Mouse (Mus musculus): Measurements from ENCODE around the gene Amh. TPM values are rescaled to one million over a fixed set of nuclear protein-coding genes. Genes with fewer than 3 reads are reported as not detected.

Amh gene
- polyA plus RNA-seq (2015; fragmentation: Nextera tagmentation; extraction: Ambion mirVana) = 0.15 TPM in 1 of 2 replicates, not detected in the other

GRCm38 (mm10) chr10:80804916-80805315 is at the start of gene Amh:
Gene Amh, plus strand, starts transcription at chr10:80805243.
- 56% methylated on average over 6 of the region's 6 CpGs for WGBS
- Histone ChIP-seq H3K27ac (ENCODE audit: low read length) (no peak within 1 kb of the TSS), H3K4me2 (ENCODE audit: low read length) (no peak within 1 kb of the TSS), H3K9me3 (ENCODE audit: control insufficient read depth, low read length) (no peaks in the 10 kb centered on the region), H3K9ac (replicated peaks; ENCODE audit: low read depth, low read length) (no peak within 1 kb of the TSS), H3K4me1 (replicated peaks; ENCODE audit: control insufficient read depth, insufficient read depth, low read length) (peaks cover 32% of the 10 kb centered on the region), H3K36me3 (ENCODE audit: control insufficient read depth, insufficient read depth) (peaks cover 21% of the 10 kb centered on the region), H3K27me3 (replicated peaks; ENCODE audit: control insufficient read depth, insufficient read depth, low read length) (peaks cover 17% of the 10 kb centered on the region), H3K4me3 (replicated peaks; ENCODE audit: low read length) (no peak within 1 kb of the TSS)
- ATAC-seq = no peak

- peak; percentile 41; the same call in 1 of the 2 replicates for ATAC-seq
- under 1% methylated on average over 65 of the region's 75 CpGs for WGBS
These were observed 49.6 kb upstream of the Amh start for GRCm38 (mm10) chr10:80755291-80756015.

GRCm38 (mm10) chr10:80756099-80756498 is 48.9 kb upstream of the Amh start:
- Histone ChIP-seq H3K9me3 (ENCODE audit: control insufficient read depth, low read length) (no peaks in the 10 kb centered on the region), H3K27ac (ENCODE audit: low read length) (no peak overlapping the region), H3K4me3 (replicated peaks; ENCODE audit: low read length) (peak overlapping the region; percentile 95), H3K9ac (replicated peaks; ENCODE audit: low read depth, low read length) (peak overlapping the region; percentile 95), H3K27me3 (replicated peaks; ENCODE audit: control insufficient read depth, insufficient read depth, low read length) (no peaks in the 10 kb centered on the region), H3K4me2 (ENCODE audit: low read length) (peak overlapping the region; percentile 97), H3K36me3 (ENCODE audit: control insufficient read depth, insufficient read depth) (no peaks in the 10 kb centered on the region), H3K4me1 (replicated peaks; ENCODE audit: control insufficient read depth, insufficient read depth, low read length) (peaks cover 51% of the 10 kb centered on the region)
- WGBS = 24% methylated on average over 3 of the region's 3 CpGs
- no peak for ATAC-seq

More at GRCm38 (mm10) chr10:80755291-80756015, 49.6 kb upstream of the Amh start:
- H3K9me3 ChIP-seq (ENCODE audit: control insufficient read depth, low read length) = no peaks in the 10 kb centered on the region
- peaks cover 46% of the 10 kb centered on the region for H3K4me1 ChIP-seq (replicated peaks; ENCODE audit: control insufficient read depth, insufficient read depth, low read length)
- peak overlapping the region; percentile 95 for H3K9ac ChIP-seq (replicated peaks; ENCODE audit: low read depth, low read length)
- peak overlapping the region; percentile 95 for H3K4me3 ChIP-seq (replicated peaks; ENCODE audit: low read length)
- H3K36me3 ChIP-seq (ENCODE audit: control insufficient read depth, insufficient read depth) = no peaks in the 10 kb centered on the region
- peak overlapping the region; percentile 84 for H3K27ac ChIP-seq (ENCODE audit: low read length)
- peak overlapping the region; percentile 97 for H3K4me2 ChIP-seq (ENCODE audit: low read length)
- no peaks in the 10 kb centered on the region for H3K27me3 ChIP-seq (replicated peaks; ENCODE audit: control insufficient read depth, insufficient read depth, low read length)

- WGBS = 56% methylated on average over 2 of the region's 2 CpGs
- Histone ChIP-seq H3K27ac (ENCODE audit: low read length) (no peak overlapping the region), H3K4me2 (ENCODE audit: low read length) (peak overlapping the region; percentile 97), H3K36me3 (ENCODE audit: control insufficient read depth, insufficient read depth) (no peaks in the 10 kb centered on the region), H3K27me3 (replicated peaks; ENCODE audit: control insufficient read depth, insufficient read depth, low read length) (no peaks in the 10 kb centered on the region), H3K9me3 (ENCODE audit: control insufficient read depth, low read length) (no peaks in the 10 kb centered on the region), H3K9ac (replicated peaks; ENCODE audit: low read depth, low read length) (peak overlapping the region; percentile 95), H3K4me1 (replicated peaks; ENCODE audit: control insufficient read depth, insufficient read depth, low read length) (peaks cover 51% of the 10 kb centered on the region), H3K4me3 (replicated peaks; ENCODE audit: low read length) (peak overlapping the region; percentile 95)
- ATAC-seq = no peak
These were observed 48.5 kb upstream of the Amh start for GRCm38 (mm10) chr10:80756509-80756908.

GRCm38 (mm10) chr10:80756967-80757366 is 48.1 kb upstream of the Amh start:
- Histone ChIP-seq H3K27me3 (replicated peaks; ENCODE audit: control insufficient read depth, insufficient read depth, low read length) (no peaks in the 10 kb centered on the region), H3K9me3 (ENCODE audit: control insufficient read depth, low read length) (no peaks in the 10 kb centered on the region), H3K4me3 (replicated peaks; ENCODE audit: low read length) (peak overlapping the region; percentile 0; the same call in 1 of the 2 replicates), H3K4me2 (ENCODE audit: low read length) (peak overlapping the region; percentile 97), H3K9ac (replicated peaks; ENCODE audit: low read depth, low read length) (no peak overlapping the region), H3K4me1 (replicated peaks; ENCODE audit: control insufficient read depth, insufficient read depth, low read length) (peaks cover 48% of the 10 kb centered on the region), H3K27ac (ENCODE audit: low read length) (no peak overlapping the region), H3K36me3 (ENCODE audit: control insufficient read depth, insufficient read depth) (no peaks in the 10 kb centered on the region)
- 66% methylated on average over 4 of the region's 4 CpGs for WGBS
- no peak for ATAC-seq

- Histone ChIP-seq H3K9ac (replicated peaks; ENCODE audit: low read depth, low read length) (no peak overlapping the region), H3K9me3 (ENCODE audit: control insufficient read depth, low read length) (no peaks in the 10 kb centered on the region), H3K4me3 (replicated peaks; ENCODE audit: low read length) (no peak overlapping the region), H3K36me3 (ENCODE audit: control insufficient read depth, insufficient read depth) (no peaks in the 10 kb centered on the region), H3K4me2 (ENCODE audit: low read length) (no peak overlapping the region), H3K27ac (ENCODE audit: low read length) (no peak overlapping the region), H3K4me1 (replicated peaks; ENCODE audit: control insufficient read depth, insufficient read depth, low read length) (peaks cover 42% of the 10 kb centered on the region), H3K27me3 (replicated peaks; ENCODE audit: control insufficient read depth, insufficient read depth, low read length) (no peaks in the 10 kb centered on the region)
- 37% methylated on average over 5 of the region's 5 CpGs for WGBS
- ATAC-seq = no peak; the same call in 1 of the 2 replicates
These were observed 47.3 kb upstream of the Amh start for GRCm38 (mm10) chr10:80757717-80758116.

GRCm38 (mm10) chr10:80758651-80759050 is 46.4 kb upstream of the Amh start:
- Histone ChIP-seq H3K36me3 (ENCODE audit: control insufficient read depth, insufficient read depth) (no peaks in the 10 kb centered on the region), H3K9ac (replicated peaks; ENCODE audit: low read depth, low read length) (no peak overlapping the region), H3K4me3 (replicated peaks; ENCODE audit: low read length) (no peak overlapping the region), H3K4me1 (replicated peaks; ENCODE audit: control insufficient read depth, insufficient read depth, low read length) (peaks cover 42% of the 10 kb centered on the region), H3K9me3 (ENCODE audit: control insufficient read depth, low read length) (no peaks in the 10 kb centered on the region), H3K27me3 (replicated peaks; ENCODE audit: control insufficient read depth, insufficient read depth, low read length) (no peaks in the 10 kb centered on the region), H3K4me2 (ENCODE audit: low read length) (no peak overlapping the region), H3K27ac (ENCODE audit: low read length) (no peak overlapping the region)
- no peak for ATAC-seq
- WGBS = 87% methylated on average over 7 of the region's 7 CpGs

GRCm38 (mm10) chr10:80760596-80761524 is 44.2 kb upstream of the Amh start:
- no peaks in the 10 kb centered on the region for H3K9me3 ChIP-seq (ENCODE audit: control insufficient read depth, low read length)
- no peak for ATAC-seq
- no peak overlapping the region for H3K4me2 ChIP-seq (ENCODE audit: low read length)
- no peak overlapping the region for H3K4me3 ChIP-seq (replicated peaks; ENCODE audit: low read length)
- no peak overlapping the region for H3K27ac ChIP-seq (ENCODE audit: low read length)
- no peaks in the 10 kb centered on the region for H3K36me3 ChIP-seq (ENCODE audit: control insufficient read depth, insufficient read depth)
- 89% methylated on average over 4 of the region's 4 CpGs for WGBS
- no peak overlapping the region for H3K9ac ChIP-seq (replicated peaks; ENCODE audit: low read depth, low read length)
- no peaks in the 10 kb centered on the region for H3K27me3 ChIP-seq (replicated peaks; ENCODE audit: control insufficient read depth, insufficient read depth, low read length)
- H3K4me1 ChIP-seq (replicated peaks; ENCODE audit: control insufficient read depth, insufficient read depth, low read length) = peaks cover 37% of the 10 kb centered on the region

- ATAC-seq = no peak
- 69% methylated on average over 3 of the region's 3 CpGs for WGBS
These were observed 43.2 kb upstream of the Amh start for GRCm38 (mm10) chr10:80761821-80762220.

More at GRCm38 (mm10) chr10:80761821-80762220, 43.2 kb upstream of the Amh start:
- H3K27ac ChIP-seq (ENCODE audit: low read length) = no peak overlapping the region
- peaks cover 9% of the 10 kb centered on the region; the same call in 1 of the 2 replicates for H3K36me3 ChIP-seq (ENCODE audit: control insufficient read depth, insufficient read depth)
- no peaks in the 10 kb centered on the region for H3K27me3 ChIP-seq (replicated peaks; ENCODE audit: control insufficient read depth, insufficient read depth, low read length)
- no peak overlapping the region for H3K4me2 ChIP-seq (ENCODE audit: low read length)
- H3K4me3 ChIP-seq (replicated peaks; ENCODE audit: low read length) = no peak overlapping the region
- H3K9ac ChIP-seq (replicated peaks; ENCODE audit: low read depth, low read length) = no peak overlapping the region
- peaks cover 27% of the 10 kb centered on the region for H3K4me1 ChIP-seq (replicated peaks; ENCODE audit: control insufficient read depth, insufficient read depth, low read length)
- no peaks in the 10 kb centered on the region for H3K9me3 ChIP-seq (ENCODE audit: control insufficient read depth, low read length)
